Mouse (Mus musculus): ENCODE measurements around the gene Dnal1.

GRCm38 (mm10) chr12:84191770-84192169, 77.6 kb downstream of the Dnal1 start:
- TF ChIP-seq CTCF (IDR thresholded peaks at IDR 0.05; ENCODE audit: control insufficient read depth, insufficient read depth, insufficient replicate concordance, low read depth, low read length) (no peak), POLR2A (IDR thresholded peaks at IDR 0.05; ENCODE audit: control insufficient read depth, low read depth, low read length) (no peak)
